Mouse (Mus musculus): Measurements from ENCODE around the gene Atp5s. TPM values are rescaled to one million over a fixed set of nuclear protein-coding genes. Genes with fewer than 3 reads are reported as not detected.

Atp5s gene
- 40.1 and 43.6 TPM in 2 replicates for polyA plus RNA-seq (2015; fragmentation: Nextera tagmentation; extraction: Ambion mirVana)

DNA sequence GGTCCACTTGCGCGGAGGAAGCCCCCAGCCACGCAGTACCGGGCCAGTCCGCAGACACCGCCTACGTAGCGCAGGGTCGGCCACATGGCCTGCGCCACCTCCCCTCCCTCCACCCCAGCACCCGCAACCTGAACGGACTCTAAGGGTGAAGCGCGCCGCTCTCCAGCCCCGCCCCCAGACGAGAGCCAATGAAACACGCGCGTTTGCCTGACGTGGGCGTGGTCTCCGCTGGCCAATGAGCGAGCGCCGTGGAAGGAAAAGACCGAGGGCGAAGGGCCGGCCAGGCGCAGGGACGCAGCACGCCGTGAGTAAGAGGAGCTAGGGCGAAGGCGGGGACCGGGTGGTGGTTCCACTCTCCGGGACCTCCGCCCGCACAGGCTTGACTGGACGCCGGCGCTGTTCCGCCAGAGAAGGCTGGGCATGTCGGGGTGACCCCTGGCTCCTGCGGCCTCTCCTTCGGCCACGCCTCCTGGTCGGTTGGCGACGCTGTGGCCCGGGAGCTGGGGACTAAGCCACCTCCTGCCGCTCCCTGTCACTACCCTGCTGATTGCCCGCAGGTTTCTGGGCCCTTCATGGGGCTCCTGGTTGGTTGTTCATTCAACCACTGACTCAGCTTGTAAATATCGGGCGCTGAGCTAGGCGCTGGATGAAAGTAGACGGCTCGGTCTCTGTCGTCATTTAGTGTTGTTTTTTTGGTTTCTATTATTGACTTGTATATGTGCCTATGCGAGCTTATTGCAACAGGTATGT lies at the start of gene Atp5s, which contains the start of gene L2hgdh:
Gene Atp5s (plus strand): TSS at position 240 of the 750 bp plus-strand sequence.
Gene L2hgdh (minus strand): TSS at position 163 of the 750 bp plus-strand sequence.

DNA sequence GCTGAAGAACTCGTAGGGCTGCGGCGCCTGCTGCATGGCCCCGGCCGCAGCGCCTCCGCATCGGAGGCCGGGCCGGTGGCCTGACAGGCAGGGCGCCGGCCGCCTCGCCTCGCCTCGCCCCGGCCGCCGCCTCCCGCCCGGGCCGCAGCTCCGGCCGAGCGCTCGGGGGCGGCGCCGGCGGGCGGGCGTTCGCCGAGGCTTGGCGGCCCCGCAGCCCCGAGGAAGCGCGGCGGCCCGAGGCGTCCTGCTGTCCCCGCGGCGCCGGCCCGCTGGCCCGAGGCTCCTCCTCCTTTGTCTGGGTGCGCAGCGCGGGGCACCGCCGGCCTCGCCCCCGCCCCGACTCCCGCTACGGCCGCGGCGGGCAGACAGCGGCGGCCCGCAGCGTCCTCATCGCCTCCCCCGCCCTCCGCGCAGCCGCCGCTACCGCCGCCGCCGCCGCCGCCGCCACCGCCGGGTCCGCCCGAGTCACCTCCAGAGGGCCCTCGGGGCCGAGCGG lies 43.1 kb upstream of the Atp5s start, which contains the start of gene Sos2:
Gene Sos2 (minus strand): TSS at position 287 of the 496 bp plus-strand sequence.

DNA sequence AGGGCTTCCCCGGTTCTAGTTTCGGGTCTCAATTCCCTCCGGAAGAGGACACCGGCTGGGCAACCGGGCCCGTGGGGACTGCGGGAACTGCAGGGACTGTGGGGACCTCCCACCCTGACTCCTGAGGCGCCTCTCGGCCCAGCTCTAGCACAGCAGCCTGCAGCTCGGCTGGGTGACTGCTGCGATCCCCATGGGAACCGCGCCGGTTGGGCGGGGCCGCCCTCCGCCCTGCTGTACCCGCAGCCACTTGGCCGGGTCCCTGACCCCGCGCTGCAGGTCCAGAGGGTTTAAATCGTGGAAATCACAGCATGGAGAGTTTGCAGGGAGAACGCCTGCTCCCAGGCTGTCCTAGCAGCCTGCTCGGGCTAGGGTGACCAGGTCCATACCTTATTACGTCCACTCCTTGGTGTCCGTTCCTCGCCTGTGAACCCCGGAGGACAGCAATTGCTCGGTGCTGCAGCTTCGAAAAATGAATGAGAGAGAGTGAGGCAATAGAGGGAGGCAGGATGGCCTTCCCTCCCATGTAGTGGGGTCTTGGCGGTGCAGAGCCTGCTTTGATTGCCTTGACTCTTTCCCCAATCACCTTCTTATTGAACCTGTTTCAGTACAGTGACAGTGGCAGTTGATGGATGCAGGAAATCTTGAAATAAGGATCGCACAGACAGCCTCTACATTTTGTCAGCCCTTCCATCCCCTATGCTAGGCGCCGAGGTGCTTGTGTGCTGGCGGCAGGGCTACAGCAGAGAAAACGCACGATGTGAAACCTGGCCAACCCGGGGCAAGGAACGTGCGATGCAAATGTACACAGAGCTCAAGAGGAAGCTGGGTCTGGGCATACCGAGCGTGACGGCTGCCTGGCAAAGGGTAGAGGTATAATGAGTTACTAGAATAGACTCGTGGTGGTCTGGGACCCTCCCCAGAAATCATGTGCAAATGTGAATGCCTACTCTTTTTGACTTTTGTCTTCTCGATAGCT lies 66.1 kb downstream of the Atp5s start, which contains the start of gene Cdkl1:
Gene Cdkl1 (minus strand): TSS at position 738 of the 976 bp plus-strand sequence.

MicroRNA genes within 50 kb of the gene (microRNA counts, 519-probe panel; counts per million panel counts)
- microRNA mmu-miR-681 = 40.5 counts per million

Small RNAs within 50 kb of the gene (microRNA-seq; reads per million reads assigned to microRNA genes)
- not detected for gene Mir681

Other genes with a start within 250 kb of the Atp5s start
- gene Vcpkmt, start 141.9 kb upstream of the Atp5s start, polyA plus RNA-seq (2015; fragmentation: Nextera tagmentation; extraction: Ambion mirVana) = 38.2 and 39.0 TPM in 2 replicates
- 9.9 and 12.1 TPM in 2 replicates for gene Sos2, start 43.1 kb upstream of the Atp5s start, polyA plus RNA-seq (2015; fragmentation: Nextera tagmentation; extraction: Ambion mirVana)
- gene L2hgdh, start 77 bp upstream of the Atp5s start, polyA plus RNA-seq (2015; fragmentation: Nextera tagmentation; extraction: Ambion mirVana) = 9.9 and 10.2 TPM in 2 replicates
- 22.6 and 26.2 TPM in 2 replicates for gene Cdkl1, start 66.3 kb downstream of the Atp5s start, polyA plus RNA-seq (2015; fragmentation: Nextera tagmentation; extraction: Ambion mirVana)
- 132 and 145 TPM in 2 replicates for gene Atl1, start 167.7 kb downstream of the Atp5s start, polyA plus RNA-seq (2015; fragmentation: Nextera tagmentation; extraction: Ambion mirVana)
- 18.8 and 19.5 TPM in 2 replicates for gene Map4k5, start 168.2 kb downstream of the Atp5s start, polyA plus RNA-seq (2015; fragmentation: Nextera tagmentation; extraction: Ambion mirVana)

All from neural tube, postnatal 0 days (tissue).